Mouse (Mus musculus) duodenum, adult 2 months (tissue): Measurements from ENCODE around the gene Wdr86. TPM values are rescaled to one million over a fixed set of nuclear protein-coding genes. Genes with fewer than 3 reads are reported as not detected.

Experiments
- polyA plus RNA-seq: library from polyadenylated mRNA; depleted of rRNA; stranded (reverse); fragments of >200 nt; gene quantifications from 2 replicates; pipeline ENCODE4 v1.2.3, GENCODE M21; 2012; ENCODE audit warnings: low replicate concordance; rRNA removed

Gene Wdr86
- 1.6 and 2.6 TPM in 2 replicates for polyA plus RNA-seq

GRCm38 (mm10) chr5:24730488-24730871 is at the start of gene Wdr86:
Wdr86 (minus strand) TSS chr5:24730727.

GRCm38 (mm10) chr5:24757816-24758215 is 27.3 kb upstream of the Wdr86 start, which contains the start of gene Crygn:
Crygn (minus strand) TSS chr5:24758008.

GRCm38 (mm10) chr5:24685366-24686093 is 45.0 kb downstream of the Wdr86 start, which contains the start of gene Nub1:
Nub1 (plus strand) TSS chr5:24685532.

Other genes starting within 250 kb of the Wdr86 start
- not detected in 2 replicates for gene Gbx1, start 203.5 kb downstream of the Wdr86 start, polyA plus RNA-seq
- gene Asb10, start 189.7 kb downstream of the Wdr86 start, polyA plus RNA-seq = 0.18 and 0.43 TPM in 2 replicates
- not detected in 2 replicates for gene 4931409K22Rik, start 173.9 kb downstream of the Wdr86 start, polyA plus RNA-seq
- gene Abcf2, start 153.3 kb downstream of the Wdr86 start, polyA plus RNA-seq = 34.5 and 40.4 TPM in 2 replicates
- gene Chpf2, start 144.0 kb downstream of the Wdr86 start, polyA plus RNA-seq = 19.2 and 29.3 TPM in 2 replicates
- 18.3 and 24.5 TPM in 2 replicates for gene Smarcd3, start 106.3 kb downstream of the Wdr86 start, polyA plus RNA-seq
- 26.2 and 41.5 TPM in 2 replicates for gene Nub1, start 45.2 kb downstream of the Wdr86 start, polyA plus RNA-seq
- gene Crygn, start 27.3 kb upstream of the Wdr86 start, polyA plus RNA-seq = 0.20 and 0.98 TPM in 2 replicates
- gene Rheb, start 111.9 kb upstream of the Wdr86 start, polyA plus RNA-seq = 9.5 and 16.1 TPM in 2 replicates